Mouse (Mus musculus) kidney, embryonic 14.5 days (tissue): ENCODE measurements at regions not wholly inside any gene's neighbourhood (a gene's known extent, or its start where the extent isn't known, plus 50 kb on each side); places are given as distances from the start of the nearest gene placed in this dataset.
A peak's percentile ranks its signal among the peaks of the same experiment; 100 is the strongest.

ENCODE experiments used
- ATAC-seq: fragments of 200-750 bp; cut with Nextera tagmentation; 2 replicates; pipeline ENCODE4 v1.8.0; 2017; ENCODE audit warnings: moderate number of reproducible peaks, mild to moderate bottlenecking, moderate TSS enrichment, moderate library complexity; ENCODE audit not compliant: low FRiP score, low TSS enrichment
- H3K27ac ChIP-seq: fragments of 300-500 bp; sonication (generic); 2 replicates; pipeline ENCODE4 v1.5.1; 2014; ENCODE audit warnings: low read depth, mild to moderate bottlenecking, low read length, moderate library complexity, mixed read lengths
- H3K27me3 ChIP-seq: fragments of 300-500 bp; sonication (generic); 2 replicates; pipeline ENCODE4 v1.6.1; 2014; ENCODE audit warnings: mild to moderate bottlenecking, low read length; ENCODE audit not compliant: control insufficient read depth, insufficient read depth
- H3K36me3 ChIP-seq: fragments of 300-500 bp; sonication (generic); 2 replicates; pipeline ENCODE4 v1.6.1; 2014; ENCODE audit warnings: low read length, mixed read lengths; ENCODE audit not compliant: control insufficient read depth, insufficient read depth
- H3K4me1 ChIP-seq: fragments of 300-500 bp; sonication (generic); 2 replicates; pipeline ENCODE4 v1.6.1; 2014; ENCODE audit warnings: low read length, mixed read lengths; ENCODE audit not compliant: control insufficient read depth, insufficient read depth
- H3K4me2 ChIP-seq: fragments of 300-500 bp; sonication (generic); replicated peaks from 2 replicates; pipeline ENCODE4 v1.6.1; 2014; ENCODE audit warnings: low read depth, mild to moderate bottlenecking, low read length
- H3K4me3 ChIP-seq: fragments of 300-500 bp; sonication (generic); 2 replicates; pipeline ENCODE4 v1.5.1; 2014; ENCODE audit warnings: mild to moderate bottlenecking, low read length
- H3K9ac ChIP-seq: fragments of 300-500 bp; sonication (generic); 2 replicates; pipeline ENCODE4 v1.6.1; 2014; ENCODE audit warnings: low read depth, mild to moderate bottlenecking, low read length, moderate library complexity
- H3K9me3 ChIP-seq: fragments of 300-500 bp; sonication (generic); 2 replicates; pipeline ENCODE4 v1.6.1; 2016; ENCODE audit warnings: low read length; ENCODE audit not compliant: control insufficient read depth
- WGBS: fragments of 180-500 bp; shearing (Covaris S2); extraction: QIAGEN DNeasy Blood & Tissue Kit; methylation state at CpG from one replicate; pipeline ENCODE4 v1.1.7; 2014; 5-methylcytosine and 5-hydroxymethylcytosine counted together

GRCm38 (mm10) chr4:153727273-153727672 lies 229.8 kb upstream of the A430005L14Rik start:
- 40% methylated on average over 10 of the region's 10 CpGs for WGBS
- no peak overlapping the region for H3K9ac ChIP-seq
- H3K36me3 ChIP-seq, result no peaks in the 10 kb centered on the region
- H3K4me3 ChIP-seq, result no peak overlapping the region
- H3K9me3 ChIP-seq, result no peaks in the 10 kb centered on the region
- H3K27me3 ChIP-seq, result no peaks in the 10 kb centered on the region
- H3K4me2 ChIP-seq, result no peak overlapping the region
- H3K27ac ChIP-seq, result no peak overlapping the region
- peaks cover 18% of the 10 kb centered on the region for H3K4me1 ChIP-seq
- ATAC-seq, result no peak

- H3K27me3 ChIP-seq, result no peaks in the 10 kb centered on the region
- no peak overlapping the region for H3K9ac ChIP-seq
- H3K27ac ChIP-seq, result no peak overlapping the region
- 24% methylated on average over 10 of the region's 10 CpGs for WGBS
- H3K4me3 ChIP-seq, result no peak overlapping the region
- H3K9me3 ChIP-seq, result no peaks in the 10 kb centered on the region
- no peaks in the 10 kb centered on the region for H3K36me3 ChIP-seq
- H3K4me1 ChIP-seq, result peaks cover 18% of the 10 kb centered on the region
- no peak overlapping the region for H3K4me2 ChIP-seq
- ATAC-seq, result no peak
Measured at GRCm38 (mm10) chr4:153727896-153728422, 229.1 kb upstream of the A430005L14Rik start.

GRCm38 (mm10) chr4:153738088-153738487 lies 218.9 kb upstream of the A430005L14Rik start:
- no peak overlapping the region for H3K27ac ChIP-seq
- no peaks in the 10 kb centered on the region for H3K36me3 ChIP-seq
- no peak overlapping the region for H3K4me2 ChIP-seq
- H3K4me3 ChIP-seq, result no peak overlapping the region
- ATAC-seq, result no peak
- WGBS, result 78% methylated on average over 11 of the region's 11 CpGs
- H3K27me3 ChIP-seq, result no peaks in the 10 kb centered on the region
- H3K4me1 ChIP-seq, result 0 out of 2 replicates have a peak, but pooled peaks cover 11% of the 10 kb centered on the region
- H3K9ac ChIP-seq, result no peak overlapping the region
- no peaks in the 10 kb centered on the region for H3K9me3 ChIP-seq

DNA sequence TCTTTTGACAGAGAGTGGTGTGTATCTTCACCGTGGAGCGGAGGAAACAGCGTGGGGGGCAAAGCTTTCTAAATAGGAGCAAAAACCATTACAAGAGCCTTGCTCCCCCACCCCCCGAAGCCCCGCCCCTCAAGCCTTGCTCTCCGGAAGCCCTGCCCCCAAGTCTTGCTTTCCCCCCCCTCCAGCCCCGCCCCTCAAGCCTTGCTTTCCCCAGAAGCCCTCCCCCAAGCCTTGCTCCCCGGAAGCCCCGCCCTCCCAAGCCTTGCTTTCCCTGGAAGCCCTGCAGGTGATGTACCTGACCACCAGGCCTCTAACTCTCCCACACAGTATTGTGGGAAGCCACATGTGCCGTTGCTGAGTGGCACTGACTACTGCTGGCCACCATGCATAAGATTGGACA lies 214.8 kb upstream of the A430005L14Rik start:
- no peak overlapping the region for H3K27ac ChIP-seq
- no peak overlapping the region for H3K4me3 ChIP-seq
- no peaks in the 10 kb centered on the region for H3K9me3 ChIP-seq
- no peak overlapping the region for H3K9ac ChIP-seq
- no peaks in the 10 kb centered on the region for H3K36me3 ChIP-seq
- H3K27me3 ChIP-seq, result no peaks in the 10 kb centered on the region
- no peak overlapping the region for H3K4me2 ChIP-seq
- ATAC-seq, result no peak
- 0 out of 2 replicates have a peak, but pooled peaks cover 11% of the 10 kb centered on the region for H3K4me1 ChIP-seq
- 91% methylated on average over 10 of the region's 10 CpGs for WGBS

DNA sequence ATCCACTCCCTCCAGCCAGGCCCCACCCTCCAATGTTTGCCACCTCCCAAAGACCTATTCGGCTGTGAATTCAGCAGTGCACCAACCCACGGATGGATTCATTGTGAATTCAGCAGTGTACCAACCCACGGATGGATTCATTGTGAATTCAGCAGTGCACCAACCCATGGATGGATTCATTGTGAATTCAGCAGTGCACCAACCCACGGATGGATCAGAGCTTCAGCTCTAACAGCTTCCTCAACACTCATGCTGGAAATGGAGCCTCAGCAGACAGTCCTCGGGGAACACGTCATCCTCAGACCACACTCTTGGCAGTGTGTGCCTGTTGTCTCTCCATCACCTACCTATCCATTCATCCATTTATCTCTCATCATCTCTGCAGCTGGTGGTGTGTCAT lies 204.2 kb upstream of the A430005L14Rik start:
- H3K27me3 ChIP-seq, result no peaks in the 10 kb centered on the region
- no peak overlapping the region for H3K9ac ChIP-seq
- ATAC-seq, result no peak
- no peaks in the 10 kb centered on the region for H3K9me3 ChIP-seq
- 86% methylated on average over 6 of the region's 6 CpGs for WGBS
- H3K4me1 ChIP-seq, result no peaks in the 10 kb centered on the region
- no peaks in the 10 kb centered on the region for H3K36me3 ChIP-seq
- no peak overlapping the region for H3K4me3 ChIP-seq
- no peak overlapping the region for H3K4me2 ChIP-seq
- H3K27ac ChIP-seq, result no peak overlapping the region

DNA sequence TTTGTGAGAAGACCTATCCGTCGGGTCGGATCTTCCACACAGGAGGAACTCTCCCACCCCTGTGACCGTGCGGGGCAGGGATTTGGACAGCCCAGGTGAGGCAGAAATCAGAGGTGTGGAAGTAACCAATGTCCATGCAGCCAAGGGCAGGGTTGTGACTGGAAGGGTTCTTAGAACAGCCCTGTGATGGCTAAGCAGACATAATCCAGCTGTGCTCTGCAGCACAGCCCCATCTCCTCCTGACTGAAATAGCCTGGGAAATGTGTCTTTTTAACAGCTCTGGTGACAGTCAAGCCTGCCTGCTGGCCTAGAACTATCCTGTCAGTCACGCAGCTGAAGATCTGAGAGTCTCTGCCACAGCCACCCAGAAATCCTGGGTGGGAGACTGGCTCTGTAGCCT lies 198.7 kb upstream of the A430005L14Rik start:
- Histone ChIP-seq H3K4me1 (peaks cover 9% of the 10 kb centered on the region; the same call in 1 of the 2 replicates), H3K27me3 (no peaks in the 10 kb centered on the region), H3K4me2 (no peak overlapping the region), H3K9me3 (no peaks in the 10 kb centered on the region), H3K27ac (no peak overlapping the region), H3K36me3 (no peaks in the 10 kb centered on the region), H3K9ac (no peak overlapping the region), H3K4me3 (no peak overlapping the region)
- WGBS, result 64% methylated on average over 6 of the region's 6 CpGs
- ATAC-seq, result peak; percentile 51; the same call in 1 of the 2 replicates

- H3K4me2 ChIP-seq, result no peak overlapping the region
- H3K4me3 ChIP-seq, result no peak overlapping the region
- H3K27me3 ChIP-seq, result no peaks in the 10 kb centered on the region
- no peaks in the 10 kb centered on the region for H3K36me3 ChIP-seq
- H3K27ac ChIP-seq, result no peak overlapping the region
- 26% methylated on average over 8 of the region's 8 CpGs for WGBS
- H3K4me1 ChIP-seq, result peaks cover 9% of the 10 kb centered on the region; the same call in 1 of the 2 replicates
- H3K9me3 ChIP-seq, result no peaks in the 10 kb centered on the region
- H3K9ac ChIP-seq, result no peak overlapping the region
- peak; percentile 51; the same call in 1 of the 2 replicates for ATAC-seq
Measured at GRCm38 (mm10) chr4:153758781-153759180, 198.3 kb upstream of the A430005L14Rik start.

DNA sequence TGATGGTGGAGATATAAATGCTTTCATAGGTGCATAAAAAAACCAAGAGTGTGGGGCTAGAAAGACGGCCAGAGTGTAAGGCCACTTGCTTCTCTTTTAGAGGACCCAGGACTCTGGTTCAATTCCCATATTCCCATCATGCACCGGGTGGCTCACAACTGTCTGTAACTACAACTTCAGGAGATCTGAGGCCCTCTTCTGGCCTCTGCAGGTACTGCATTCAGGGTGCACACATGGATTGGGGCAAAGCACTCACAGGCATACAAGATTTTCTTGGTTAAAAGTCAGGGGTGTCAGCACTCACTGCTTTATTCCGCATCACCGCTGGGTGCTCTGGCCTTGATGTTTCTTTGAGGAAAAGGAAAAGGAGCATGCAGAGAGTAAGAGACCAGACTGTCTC lies 196.1 kb upstream of the A430005L14Rik start:
- no peak overlapping the region for H3K27ac ChIP-seq
- ATAC-seq, result no peak
- H3K36me3 ChIP-seq, result no peaks in the 10 kb centered on the region
- WGBS, result 93% methylated on average over 4 of the region's 4 CpGs
- peaks cover 9% of the 10 kb centered on the region; the same call in 1 of the 2 replicates for H3K4me1 ChIP-seq
- no peak overlapping the region for H3K9ac ChIP-seq
- no peak overlapping the region for H3K4me3 ChIP-seq
- H3K4me2 ChIP-seq, result no peak overlapping the region
- H3K27me3 ChIP-seq, result no peaks in the 10 kb centered on the region
- H3K9me3 ChIP-seq, result no peaks in the 10 kb centered on the region

- ATAC-seq, result no peak
- Histone ChIP-seq H3K36me3 (no peaks in the 10 kb centered on the region), H3K9ac (no peak overlapping the region), H3K9me3 (no peaks in the 10 kb centered on the region), H3K4me3 (no peak overlapping the region), H3K27ac (no peak overlapping the region), H3K4me1 (peaks cover 8% of the 10 kb centered on the region; the same call in 1 of the 2 replicates), H3K4me2 (no peak overlapping the region), H3K27me3 (no peaks in the 10 kb centered on the region)
- 81% methylated on average over 10 of the region's 10 CpGs for WGBS
Measured at GRCm38 (mm10) chr4:153763413-153763812, 193.6 kb upstream of the A430005L14Rik start.
